Mouse (Mus musculus): ENCODE results near the gene Zfhx3.

DNA sequence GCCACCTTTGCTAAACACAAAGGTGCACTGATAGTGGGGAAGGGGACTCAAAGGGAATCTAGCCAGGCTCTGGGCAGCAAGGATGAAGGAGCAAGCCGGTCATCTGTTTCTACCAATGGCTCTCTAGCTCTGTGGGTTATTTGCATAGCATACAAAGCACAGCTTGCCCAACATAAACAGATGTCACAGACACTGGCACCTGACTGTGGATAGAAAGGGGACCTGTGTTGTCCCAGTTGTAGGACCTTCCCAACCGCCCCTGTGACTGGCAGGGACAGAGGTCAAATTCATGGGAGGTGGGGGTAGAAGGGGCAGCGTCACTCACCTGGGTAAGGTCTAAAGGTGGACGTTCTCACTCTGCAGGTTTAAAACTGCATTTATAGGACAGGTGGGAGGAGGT lies 884.0 kb downstream of the Zfhx3 start:
- TF ChIP-seq POLR2A (IDR thresholded peaks at IDR 0.05; ENCODE audit: low read depth, low read length), result no peak
- no peak for TF ChIP-seq CTCF (conservative IDR thresholded peaks at IDR 0.05; ENCODE audit: insufficient read depth, insufficient read length, low read depth, low read length)

Data from kidney, adult 2 months (tissue).